Mouse (Mus musculus) midbrain, embryonic 14.5 days (tissue): Measurements from ENCODE around the gene Fem1a. TPM values are rescaled to one million over a fixed set of nuclear protein-coding genes. Genes with fewer than 3 reads are reported as not detected.

ENCODE experiments used
- ATAC-seq: fragments of 200-750 bp; cut with Nextera tagmentation; 2 replicates; pipeline ENCODE4 v1.8.0; 2017; ENCODE audit warnings: moderate number of reproducible peaks, moderate library complexity; ENCODE audit not compliant: low FRiP score, low TSS enrichment
- DNase-seq: peaks from one replicate; pipeline ENCODE4 v3.0.0-alpha.2; 2015
- H3K27ac ChIP-seq: fragments of 300-500 bp; sonication (generic); replicated peaks from 2 replicates; pipeline ENCODE4 v1.5.1; 2014; ENCODE audit warnings: mild to moderate bottlenecking, low read depth, low read length, moderate library complexity
- H3K27me3 ChIP-seq: fragments of 300-500 bp; sonication (generic); 2 replicates; pipeline ENCODE4 v1.6.1; 2014; ENCODE audit warnings: low read length, control low read depth, mixed read lengths; ENCODE audit not compliant: control insufficient read depth, insufficient read depth
- H3K36me3 ChIP-seq: fragments of 300-500 bp; sonication (generic); 2 replicates; pipeline ENCODE4 v1.6.1; 2014; ENCODE audit warnings: low read length, control low read depth; ENCODE audit not compliant: control insufficient read depth, insufficient read depth
- H3K4me1 ChIP-seq: fragments of 300-500 bp; sonication (generic); 2 replicates; pipeline ENCODE4 v1.6.1; 2014; ENCODE audit warnings: mild to moderate bottlenecking, antibody characterized with exemption, low read length, control low read depth; ENCODE audit not compliant: control insufficient read depth, insufficient read depth
- H3K4me2 ChIP-seq: fragments of 300-500 bp; sonication (generic); 2 replicates; pipeline ENCODE4 v1.6.1; 2014; ENCODE audit warnings: mild to moderate bottlenecking, low read length, moderate library complexity
- H3K4me3 ChIP-seq: fragments of 300-500 bp; sonication (generic); replicated peaks from 2 replicates; pipeline ENCODE4 v1.5.1; 2014; ENCODE audit warnings: low read depth, low read length
- H3K9ac ChIP-seq: fragments of 300-500 bp; sonication (generic); replicated peaks from 2 replicates; pipeline ENCODE4 v1.6.1; 2014; ENCODE audit warnings: mild to moderate bottlenecking, low read length, moderate library complexity
- H3K9me3 ChIP-seq: fragments of 300-500 bp; sonication (generic); 2 replicates; pipeline ENCODE4 v1.6.1; 2016; ENCODE audit warnings: low read length, control low read depth, mixed read lengths; ENCODE audit not compliant: control insufficient read depth
- WGBS: fragments of 180-500 bp; shearing (Covaris S2); extraction: QIAGEN DNeasy Blood & Tissue Kit; methylation state at CpG from one replicate; pipeline ENCODE4 v1.1.7; 2014; 5-methylcytosine and 5-hydroxymethylcytosine counted together
- polyA plus RNA-seq: library from polyadenylated mRNA; unstranded; fragments of >200 nt; fragmentation: Nextera tagmentation; extraction: Ambion mirVana; gene quantifications from 2 replicates; pipeline ENCODE4 v1.2.1, GENCODE M21; 2014

The Fem1a gene
- polyA plus RNA-seq, 1 experiment from 2014 or later: 21.4 TPM

GRCm38 (mm10) chr17:56269741-56270140 lies 13.1 kb downstream of the Fem1a start:
- H3K4me3 ChIP-seq: peak overlapping the region; percentile 41
- 76% methylated on average over 3 of the region's 3 CpGs for WGBS
- ATAC-seq: peak; percentile 12; the same call in 1 of the 2 replicates

GRCm38 (mm10) chr17:56271609-56272253 lies 15.1 kb downstream of the Fem1a start:
- Histone ChIP-seq H3K27me3 (no peaks in the 10 kb centered on the region), H3K4me1 (peaks cover 8% of the 10 kb centered on the region; the same call in 1 of the 2 replicates), H3K9ac (no peak overlapping the region), H3K9me3 (no peaks in the 10 kb centered on the region), H3K4me2 (no peak overlapping the region), H3K4me3 (no peak overlapping the region), H3K36me3 (no peaks in the 10 kb centered on the region), H3K27ac (no peak overlapping the region)
- ATAC-seq (no peak), DNase-seq (no peak)
- WGBS: 88% methylated on average over 12 of the region's 12 CpGs

More at GRCm38 (mm10) chr17:56269741-56270140, 13.1 kb downstream of the Fem1a start:
- H3K27me3 ChIP-seq: no peaks in the 10 kb centered on the region
- DNase-seq: no peak
- H3K4me2 ChIP-seq: peak overlapping the region; percentile 83
- H3K4me1 ChIP-seq: peaks cover 7% of the 10 kb centered on the region; the same call in 1 of the 2 replicates
- H3K9ac ChIP-seq: no peak overlapping the region; the same call in 1 of the 2 replicates
- peaks cover 7% of the 10 kb centered on the region for H3K36me3 ChIP-seq
- H3K27ac ChIP-seq: peak overlapping the region; percentile 71
- H3K9me3 ChIP-seq: no peaks in the 10 kb centered on the region

GRCm38 (mm10) chr17:56272644-56273043 lies 16.0 kb downstream of the Fem1a start:
- no peak for ATAC-seq
- peaks cover 13% of the 10 kb centered on the region; the same call in 1 of the 2 replicates for H3K4me1 ChIP-seq
- H3K27ac ChIP-seq: no peak overlapping the region
- H3K9ac ChIP-seq: no peak overlapping the region
- no peaks in the 10 kb centered on the region for H3K9me3 ChIP-seq
- no peak overlapping the region for H3K4me2 ChIP-seq
- H3K27me3 ChIP-seq: no peaks in the 10 kb centered on the region
- 82% methylated on average over 3 of the region's 3 CpGs for WGBS
- H3K4me3 ChIP-seq: no peak overlapping the region
- H3K36me3 ChIP-seq: no peaks in the 10 kb centered on the region
- no peak for DNase-seq

- ATAC-seq: no peak
- H3K4me3 ChIP-seq: no peak overlapping the region
- H3K4me1 ChIP-seq: peaks cover 13% of the 10 kb centered on the region; the same call in 1 of the 2 replicates
- no peak overlapping the region for H3K4me2 ChIP-seq
- no peaks in the 10 kb centered on the region for H3K9me3 ChIP-seq
- DNase-seq: no peak
- no peaks in the 10 kb centered on the region for H3K36me3 ChIP-seq
- H3K9ac ChIP-seq: no peak overlapping the region
- 94% methylated on average over 7 of the region's 7 CpGs for WGBS
- no peaks in the 10 kb centered on the region for H3K27me3 ChIP-seq
- no peak overlapping the region for H3K27ac ChIP-seq
Measured at GRCm38 (mm10) chr17:56273482-56273881, 16.9 kb downstream of the Fem1a start.

GRCm38 (mm10) chr17:56273986-56274385 lies 17.4 kb downstream of the Fem1a start:
- Histone ChIP-seq H3K4me3 (no peak overlapping the region), H3K9me3 (no peaks in the 10 kb centered on the region), H3K4me2 (no peak overlapping the region), H3K4me1 (peaks cover 11% of the 10 kb centered on the region; the same call in 1 of the 2 replicates), H3K27me3 (no peaks in the 10 kb centered on the region), H3K27ac (no peak overlapping the region), H3K36me3 (no peaks in the 10 kb centered on the region), H3K9ac (no peak overlapping the region)
- WGBS: 90% methylated on average over 5 of the region's 5 CpGs
- ATAC-seq (no peak), DNase-seq (no peak)

GRCm38 (mm10) chr17:56275842-56276480 lies 19.4 kb downstream of the Fem1a start:
- no peaks in the 10 kb centered on the region for H3K9me3 ChIP-seq
- peak overlapping the region; percentile 63 for H3K4me2 ChIP-seq
- H3K4me1 ChIP-seq: 0 out of 2 replicates have a peak, but pooled peaks cover 5% of the 10 kb centered on the region
- H3K27ac ChIP-seq: no peak overlapping the region
- 34% methylated on average over 5 of the region's 5 CpGs for WGBS
- ATAC-seq (no peak), DNase-seq (no peak)
- no peaks in the 10 kb centered on the region for H3K36me3 ChIP-seq
- H3K9ac ChIP-seq: peak overlapping the region; percentile 43; the same call in 1 of the 2 replicates
- no peaks in the 10 kb centered on the region for H3K27me3 ChIP-seq
- peak overlapping the region; percentile 32 for H3K4me3 ChIP-seq

- Histone ChIP-seq H3K27ac (no peak within 1 kb of the TSS), H3K9ac (peak within 1 kb of the TSS; percentile 43; the same call in 1 of the 2 replicates)
- 8% methylated on average over 19 of the region's 21 CpGs for WGBS
Measured at GRCm38 (mm10) chr17:56276643-56277566, 20.3 kb downstream of the Fem1a start, which contains the start of gene Ticam1. TSS of gene Ticam1 (minus strand) at chr17:56276786.

GRCm38 (mm10) chr17:56277567-56277893 lies 20.9 kb downstream of the Fem1a start:
- H3K4me3 ChIP-seq: no peak overlapping the region
- no peaks in the 10 kb centered on the region for H3K36me3 ChIP-seq
- 0 out of 2 replicates have a peak, but pooled peaks cover 5% of the 10 kb centered on the region for H3K4me1 ChIP-seq
- no peak overlapping the region for H3K27ac ChIP-seq
- H3K27me3 ChIP-seq: no peaks in the 10 kb centered on the region
- WGBS: 41% methylated on average over 2 of the region's 2 CpGs
- no peaks in the 10 kb centered on the region for H3K9me3 ChIP-seq
- peak overlapping the region; percentile 63; the same call in 1 of the 2 replicates for H3K4me2 ChIP-seq
- DNase-seq (no peak), ATAC-seq (no peak)
- no peak overlapping the region for H3K9ac ChIP-seq

More at GRCm38 (mm10) chr17:56276643-56277566, 20.3 kb downstream of the Fem1a start, which contains the start of gene Ticam1:
- Histone ChIP-seq H3K4me3 (peak within 1 kb of the TSS; percentile 32), H3K9me3 (no peaks in the 10 kb centered on the region), H3K4me1 (0 out of 2 replicates have a peak, but pooled peaks cover 5% of the 10 kb centered on the region), H3K36me3 (no peaks in the 10 kb centered on the region), H3K27me3 (no peaks in the 10 kb centered on the region), H3K4me2 (peak within 1 kb of the TSS; percentile 63)
- ATAC-seq (peak; percentile 74), DNase-seq (peak; percentile 79)
